Mouse (Mus musculus) midbrain, embryonic 16.5 days (tissue): ENCODE measurements around the gene Fgf7. TPM values are rescaled to one million over a fixed set of nuclear protein-coding genes. Genes with fewer than 3 reads are reported as not detected.

ENCODE experiments used
- ATAC-seq: fragments of 200-750 bp; cut with Nextera tagmentation; 2 replicates; pipeline ENCODE4 v1.8.0; 2017; ENCODE audit warnings: moderate TSS enrichment
- H3K27ac ChIP-seq: fragments of 300-500 bp; sonication (generic); 2 replicates; pipeline ENCODE4 v1.5.1; 2014; ENCODE audit warnings: mild to moderate bottlenecking, low read length, mixed read lengths
- H3K27me3 ChIP-seq: fragments of 300-500 bp; sonication (generic); 2 replicates; pipeline ENCODE4 v1.6.1; 2014; ENCODE audit warnings: low read depth, low read length, mixed read lengths; ENCODE audit not compliant: control insufficient read depth, insufficient read depth
- H3K36me3 ChIP-seq: fragments of 300-500 bp; sonication (generic); 2 replicates; pipeline ENCODE4 v1.6.1; 2014; ENCODE audit warnings: mild to moderate bottlenecking, low read length, moderate library complexity, mixed read lengths; ENCODE audit not compliant: control insufficient read depth, insufficient read depth
- H3K4me1 ChIP-seq: fragments of 300-500 bp; sonication (generic); 2 replicates; pipeline ENCODE4 v1.6.1; 2014; ENCODE audit warnings: mild to moderate bottlenecking, low read length, mixed read lengths; ENCODE audit not compliant: control insufficient read depth, insufficient read depth
- H3K4me2 ChIP-seq: fragments of 300-500 bp; sonication (generic); 2 replicates; pipeline ENCODE4 v1.6.1; 2014; ENCODE audit warnings: mild to moderate bottlenecking, low read length, mixed read lengths
- H3K4me3 ChIP-seq: fragments of 300-500 bp; sonication (generic); 2 replicates; pipeline ENCODE4 v1.5.1; 2014; ENCODE audit warnings: low read depth, mild to moderate bottlenecking, low read length, moderate library complexity, mixed read lengths
- H3K9ac ChIP-seq: fragments of 300-500 bp; sonication (generic); 2 replicates; pipeline ENCODE4 v1.6.1; 2014; ENCODE audit warnings: low read depth, low read length, mixed read lengths
- H3K9me3 ChIP-seq: fragments of 300-500 bp; sonication (generic); replicated peaks from 2 replicates; pipeline ENCODE4 v1.6.1; 2014; ENCODE audit warnings: mild to moderate bottlenecking, low read length, mixed read lengths; ENCODE audit not compliant: control insufficient read depth, poor library complexity, severe bottlenecking
- WGBS: fragments of 180-500 bp; shearing (Covaris S2); extraction: QIAGEN DNeasy Blood & Tissue Kit; methylation state at CpG from one replicate; pipeline ENCODE4 v1.1.7; 2014; 5-methylcytosine and 5-hydroxymethylcytosine counted together
- polyA plus RNA-seq: library from polyadenylated mRNA; unstranded; fragments of >200 nt; fragmentation: Nextera tagmentation; extraction: Ambion mirVana; gene quantifications from 2 replicates; pipeline ENCODE4 v1.2.1, GENCODE M21; 2015

The Fgf7 gene
- polyA plus RNA-seq, 1 experiment from 2014 or later: 0.53 TPM

- Histone ChIP-seq H3K4me2 (no peak overlapping the region), H3K9ac (no peak overlapping the region), H3K36me3 (no peaks in the 10 kb centered on the region), H3K4me1 (no peaks in the 10 kb centered on the region), H3K4me3 (no peak overlapping the region), H3K27me3 (no peaks in the 10 kb centered on the region), H3K9me3 (no peaks in the 10 kb centered on the region), H3K27ac (no peak overlapping the region)
- WGBS: 87% methylated on average over 15 of the region's 15 CpGs
- no peak for ATAC-seq
Measured at GRCm38 (mm10) chr2:126035013-126035770, 734 bp downstream of the Fgf7 start.

DNA sequence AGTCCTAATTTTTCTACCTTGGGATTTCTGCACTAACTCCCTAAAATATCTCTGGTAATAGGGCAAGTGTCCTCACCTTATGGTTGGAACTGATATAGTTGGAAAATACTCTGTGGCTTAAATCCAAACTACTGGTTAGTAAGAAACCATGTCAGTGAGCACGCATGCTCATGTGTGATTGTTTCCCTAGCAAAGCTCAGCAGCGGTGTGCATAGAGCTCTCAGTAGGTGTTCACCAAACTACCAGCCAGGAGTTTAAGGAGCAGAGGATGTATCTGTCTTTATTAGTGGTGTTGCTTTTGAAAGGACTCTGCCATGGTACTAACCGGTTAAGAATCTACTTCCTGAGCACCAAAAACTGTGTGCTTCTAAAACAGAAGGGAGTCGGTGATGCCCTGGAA, 1.7 kb downstream of the Fgf7 start:
- Histone ChIP-seq H3K4me3 (no peak overlapping the region), H3K9ac (no peak overlapping the region), H3K4me2 (no peak overlapping the region), H3K9me3 (no peaks in the 10 kb centered on the region), H3K36me3 (no peaks in the 10 kb centered on the region), H3K27ac (no peak overlapping the region), H3K27me3 (no peaks in the 10 kb centered on the region), H3K4me1 (no peaks in the 10 kb centered on the region)
- 91% methylated on average over 4 of the region's 4 CpGs for WGBS
- ATAC-seq: no peak

DNA sequence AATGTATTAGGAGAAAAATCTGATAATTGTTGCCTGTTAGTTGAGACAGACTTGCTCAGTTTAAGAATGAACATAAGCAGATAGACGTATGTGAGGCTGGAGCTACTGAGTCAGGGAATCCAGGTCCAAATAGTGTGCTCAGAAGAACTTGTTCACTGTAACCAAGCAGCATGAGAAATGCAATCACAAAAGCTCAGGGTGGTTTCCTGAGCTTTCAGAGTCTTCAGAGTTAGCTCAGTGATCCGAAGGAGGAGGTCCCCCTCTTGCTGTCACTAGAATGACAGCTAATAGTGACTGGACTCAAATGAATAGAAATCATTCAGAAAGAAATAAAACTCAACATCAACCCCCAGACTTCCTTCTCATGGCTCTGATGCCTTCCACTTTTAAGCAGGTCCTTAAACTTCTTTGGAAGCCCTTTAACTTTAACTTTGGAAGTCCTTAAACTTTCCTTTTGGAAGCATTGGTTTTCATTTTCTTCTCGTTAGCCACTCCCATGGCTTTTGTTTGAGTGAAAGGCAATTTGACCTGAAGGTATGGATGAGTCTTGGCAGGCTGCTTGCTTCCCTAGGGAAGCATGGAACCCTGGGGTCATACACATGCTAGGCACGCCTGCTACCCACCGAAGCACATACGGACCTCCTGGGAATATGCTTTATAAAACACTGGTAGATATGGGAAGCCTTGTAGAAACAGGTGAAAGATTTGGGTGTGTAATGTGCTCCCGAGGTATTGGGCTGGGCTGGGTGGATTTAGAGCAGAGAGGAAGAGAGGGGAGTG, 4.0 kb downstream of the Fgf7 start:
- no peaks in the 10 kb centered on the region for H3K4me1 ChIP-seq
- H3K9ac ChIP-seq: no peak overlapping the region
- WGBS: 62% methylated on average over 7 of the region's 7 CpGs
- no peak overlapping the region for H3K27ac ChIP-seq
- H3K9me3 ChIP-seq: no peaks in the 10 kb centered on the region
- ATAC-seq: no peak
- H3K4me3 ChIP-seq: no peak overlapping the region
- no peaks in the 10 kb centered on the region for H3K27me3 ChIP-seq
- no peaks in the 10 kb centered on the region for H3K36me3 ChIP-seq
- H3K4me2 ChIP-seq: no peak overlapping the region

DNA sequence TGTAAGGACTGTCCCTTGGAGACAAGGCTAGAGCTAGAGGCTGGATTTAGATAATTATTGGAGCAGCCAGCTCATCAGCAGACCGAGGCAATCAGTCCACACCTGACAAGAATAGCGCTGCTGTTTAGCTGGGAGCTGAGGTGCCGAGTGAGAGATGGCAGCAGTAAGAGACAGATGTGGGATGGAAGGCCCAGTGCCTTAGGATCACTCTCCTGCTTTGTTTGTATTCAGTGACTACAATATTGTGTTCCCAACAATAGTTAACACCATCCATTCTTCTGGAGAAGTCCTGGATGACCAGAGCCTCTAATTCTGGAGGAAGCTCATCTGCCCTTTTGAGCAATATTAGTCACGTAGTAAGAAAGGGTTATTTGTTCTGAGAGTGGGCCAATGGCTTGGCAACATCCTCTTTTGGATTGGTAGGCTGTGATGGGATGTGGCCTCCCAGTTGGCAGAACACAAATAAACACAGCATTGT, 5.0 kb downstream of the Fgf7 start:
- Histone ChIP-seq H3K27me3 (no peaks in the 10 kb centered on the region), H3K9ac (no peak overlapping the region), H3K4me3 (no peak overlapping the region), H3K36me3 (no peaks in the 10 kb centered on the region), H3K9me3 (no peaks in the 10 kb centered on the region), H3K27ac (no peak overlapping the region), H3K4me2 (no peak overlapping the region), H3K4me1 (no peaks in the 10 kb centered on the region)
- no peak for ATAC-seq
- WGBS: 78% methylated on average over 4 of the region's 4 CpGs

DNA sequence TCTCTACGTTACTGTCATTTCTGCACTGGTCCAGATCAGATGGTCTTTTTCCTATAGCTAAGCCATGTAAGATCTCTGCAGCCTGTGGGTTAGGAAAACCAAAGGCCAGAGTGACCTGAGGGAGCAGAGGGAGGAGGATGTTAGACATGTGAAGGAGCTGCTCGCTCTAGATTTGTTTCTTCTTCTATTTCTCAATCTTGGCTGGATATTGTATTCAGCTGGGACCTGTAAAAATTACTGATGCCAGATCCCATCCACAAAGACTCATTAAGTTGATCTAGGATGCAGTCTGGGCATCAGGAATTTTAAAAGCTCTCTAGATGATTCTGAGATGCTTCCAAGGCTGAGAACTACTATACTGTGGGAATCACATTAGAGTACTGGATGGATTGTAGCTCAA, 6.2 kb downstream of the Fgf7 start:
- H3K4me2 ChIP-seq: no peak overlapping the region
- no peaks in the 10 kb centered on the region for H3K4me1 ChIP-seq
- no peaks in the 10 kb centered on the region for H3K27me3 ChIP-seq
- no peaks in the 10 kb centered on the region for H3K9me3 ChIP-seq
- WGBS: 83% methylated on average over 2 of the region's 2 CpGs
- H3K4me3 ChIP-seq: no peak overlapping the region
- no peak for ATAC-seq
- no peak overlapping the region for H3K27ac ChIP-seq
- no peak overlapping the region for H3K9ac ChIP-seq
- H3K36me3 ChIP-seq: no peaks in the 10 kb centered on the region

GRCm38 (mm10) chr2:126041237-126041636, 6.8 kb downstream of the Fgf7 start:
- no peak overlapping the region for H3K9ac ChIP-seq
- H3K4me3 ChIP-seq: no peak overlapping the region
- no peaks in the 10 kb centered on the region for H3K9me3 ChIP-seq
- H3K36me3 ChIP-seq: no peaks in the 10 kb centered on the region
- H3K27me3 ChIP-seq: no peaks in the 10 kb centered on the region
- 89% methylated on average over 6 of the region's 6 CpGs for WGBS
- H3K4me2 ChIP-seq: no peak overlapping the region
- no peaks in the 10 kb centered on the region for H3K4me1 ChIP-seq
- no peak overlapping the region for H3K27ac ChIP-seq
- no peak for ATAC-seq

DNA sequence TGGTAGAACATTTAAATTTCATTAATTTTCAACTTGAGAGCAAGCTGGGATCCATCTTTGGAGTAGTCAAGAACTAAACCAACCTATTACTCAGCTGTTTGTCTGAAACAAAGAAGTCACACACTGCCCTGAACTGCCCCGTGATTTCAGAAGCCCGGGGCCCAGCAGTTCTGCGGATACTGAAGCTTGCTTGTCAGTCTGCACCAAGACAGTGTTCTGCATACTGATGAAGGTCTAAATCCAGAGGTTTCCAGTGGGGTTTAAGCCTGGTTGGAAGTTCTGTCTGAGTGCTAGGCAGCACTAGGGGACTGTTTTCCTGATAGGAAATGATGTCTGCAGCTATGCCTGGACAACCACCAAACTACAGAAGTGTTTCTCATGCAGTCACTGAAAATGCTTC, 8.2 kb downstream of the Fgf7 start:
- no peaks in the 10 kb centered on the region for H3K9me3 ChIP-seq
- WGBS: 27% methylated on average over 3 of the region's 3 CpGs
- H3K9ac ChIP-seq: no peak overlapping the region
- H3K4me1 ChIP-seq: no peaks in the 10 kb centered on the region
- ATAC-seq: no peak
- H3K27ac ChIP-seq: no peak overlapping the region
- H3K36me3 ChIP-seq: no peaks in the 10 kb centered on the region
- H3K4me2 ChIP-seq: no peak overlapping the region
- no peaks in the 10 kb centered on the region for H3K27me3 ChIP-seq
- H3K4me3 ChIP-seq: no peak overlapping the region

GRCm38 (mm10) chr2:126045621-126046020, 11.2 kb downstream of the Fgf7 start:
- no peaks in the 10 kb centered on the region for H3K4me1 ChIP-seq
- no peak overlapping the region for H3K4me3 ChIP-seq
- 89% methylated on average over 5 of the region's 5 CpGs for WGBS
- H3K36me3 ChIP-seq: no peaks in the 10 kb centered on the region
- no peak overlapping the region for H3K4me2 ChIP-seq
- H3K27me3 ChIP-seq: no peaks in the 10 kb centered on the region
- H3K9ac ChIP-seq: no peak overlapping the region
- no peaks in the 10 kb centered on the region for H3K9me3 ChIP-seq
- H3K27ac ChIP-seq: no peak overlapping the region
- no peak for ATAC-seq
